Mouse (Mus musculus): Measurements from ENCODE around the gene Frat1.

- TF ChIP-seq CTCF (IDR thresholded peaks at IDR 0.05; ENCODE audit: borderline replicate concordance, insufficient read depth, low read depth, low read length) (no peak), POLR2A (IDR thresholded peaks at IDR 0.05; ENCODE audit: borderline replicate concordance, insufficient read depth, low read length) (no peak)
Observed at GRCm38 (mm10) chr19:41792934-41793486, 36.8 kb upstream of the Frat1 start.

Measured in cerebellum, adult 2 months (tissue).